Mouse (Mus musculus): ENCODE results near the gene Fabp2.
"Not testable (repeated sequence)": the region's sequence is repeated elsewhere in the genome, so short reads cannot be mapped to it uniquely, and the experiment has no call there.

- not testable (repeated sequence) for TF ChIP-seq CTCF (IDR thresholded peaks at IDR 0.05; ENCODE audit: control insufficient read depth, insufficient read depth, insufficient read length); MYOG (IDR thresholded peaks at IDR 0.05; ENCODE audit: control insufficient read depth, extremely low read depth, insufficient read length); USF1 (IDR thresholded peaks at IDR 0.05; ENCODE audit: low read depth); MYOD1 (IDR thresholded peaks at IDR 0.05; ENCODE audit: control insufficient read depth, insufficient read length, low read depth); FOSL1 (IDR thresholded peaks at IDR 0.05; ENCODE audit: insufficient read depth, low read length, poor library complexity, severe bottlenecking)
Observed at GRCm38 (mm10) chr3:122937176-122937575, 42.3 kb downstream of the Fabp2 start.

Data from C2C12 (cell line).